Mouse (Mus musculus) gastrocnemius, adult 2 months (tissue): ENCODE measurements at regions not wholly inside any gene's neighbourhood (a gene's known extent, or its start where the extent isn't known, plus 50 kb on each side); places are given as distances from the start of the nearest gene placed in this dataset.
A peak's percentile ranks its signal among the peaks of the same experiment; 100 is the strongest.
"Not testable (repeated sequence)": the region's sequence is repeated elsewhere in the genome, so short reads cannot be mapped to it uniquely, and the experiment has no call there.

Source experiments
- DNase-seq: peaks from one replicate; pipeline ENCODE4 v3.0.0; 2022
- H3K27ac ChIP-seq: fragments of 200-600 bp; 2 replicates; pipeline ENCODE4 v1.8.1; 2022; ENCODE audit warnings: mild to moderate bottlenecking
- H3K4me3 ChIP-seq: fragments of 200-600 bp; 2 replicates; pipeline ENCODE4 v1.8.1; 2022; ENCODE audit warnings: mild to moderate bottlenecking, moderate library complexity
- CTCF ChIP-seq: fragments of 200-600 bp; IDR thresholded peaks from 2 replicates; pipeline ENCODE4 v1.8.1; 2022; ENCODE audit warnings: antibody characterized with exemption, mild to moderate bottlenecking, moderate library complexity
- intact Hi-C: fragments of 180-260 bp; cut with DNase I; formaldehyde crosslinking; loops from one replicate; pipeline ENCODE4 v1.15.1; 2025

- Histone ChIP-seq H3K27ac (no peak overlapping the region), H3K4me3 (no peak overlapping the region)
- TF ChIP-seq CTCF, result no peak
- peak; percentile 33 for DNase-seq
- intact Hi-C loops, result no loop called here
Observed at GRCm38 (mm10) chr3:80099625-80100024, 215.3 kb downstream of the Fam198b start.

- intact Hi-C loops, result no loop called here
- Histone ChIP-seq H3K4me3 (no peak overlapping the region), H3K27ac (no peak overlapping the region)
- no peak for TF ChIP-seq CTCF
- no peak for DNase-seq
Observed at GRCm38 (mm10) chr3:80120177-80120736, 235.9 kb downstream of the Fam198b start.

GRCm38 (mm10) chr3:80123666-80124065, 239.3 kb downstream of the Fam198b start:
- Histone ChIP-seq H3K27ac (no peak overlapping the region), H3K4me3 (no peak overlapping the region)
- no peak for DNase-seq
- no peak for TF ChIP-seq CTCF
- intact Hi-C loops, result no loop called here

GRCm38 (mm10) chr3:80124621-80125020, 240.3 kb downstream of the Fam198b start:
- TF ChIP-seq CTCF, result no peak
- Histone ChIP-seq H3K27ac (no peak overlapping the region), H3K4me3 (no peak overlapping the region)
- intact Hi-C loops, result no loop called here
- no peak for DNase-seq

- H3K4me3 ChIP-seq, result no peak overlapping the region
- no peak for TF ChIP-seq CTCF
- no peak overlapping the region for H3K27ac ChIP-seq
- DNase-seq, result no peak
- intact Hi-C loops, result no loop called here
Observed at GRCm38 (mm10) chr3:80141697-80142096, 257.4 kb downstream of the Fam198b start.

- TF ChIP-seq CTCF, result no peak
- H3K27ac ChIP-seq, result no peak overlapping the region
- intact Hi-C loops, result no loop called here
- DNase-seq, result no peak
- no peak overlapping the region for H3K4me3 ChIP-seq
Observed at GRCm38 (mm10) chr3:80160473-80160872, 276.1 kb downstream of the Fam198b start.

- Histone ChIP-seq H3K27ac (no peak overlapping the region), H3K4me3 (no peak overlapping the region)
- DNase-seq, result no peak
- intact Hi-C loops, result no loop called here
- TF ChIP-seq CTCF, result no peak
Observed at GRCm38 (mm10) chr3:80181749-80182148, 297.4 kb downstream of the Fam198b start.

GRCm38 (mm10) chr3:80182161-80182560, 297.8 kb downstream of the Fam198b start:
- intact Hi-C loops, H3K27ac ChIP-seq, H3K4me3 ChIP-seq, DNase-seq: not testable (repeated sequence)

GRCm38 (mm10) chr3:80187406-80187805, 303.1 kb downstream of the Fam198b start:
- intact Hi-C loops, result no loop called here

GRCm38 (mm10) chr3:80200904-80201303, 316.6 kb downstream of the Fam198b start:
- intact Hi-C loops, result no loop called here
- Histone ChIP-seq H3K4me3 (no peak overlapping the region), H3K27ac (no peak overlapping the region)
- no peak for DNase-seq
- no peak for TF ChIP-seq CTCF

More at GRCm38 (mm10) chr3:80187406-80187805, 303.1 kb downstream of the Fam198b start:
- no peak overlapping the region for H3K27ac ChIP-seq
- no peak overlapping the region for H3K4me3 ChIP-seq
- TF ChIP-seq CTCF, result no peak
- DNase-seq, result no peak

- DNase-seq, result no peak
- intact Hi-C loops, result no loop called here
- H3K4me3 ChIP-seq, result no peak overlapping the region
- TF ChIP-seq CTCF, result no peak
- no peak overlapping the region for H3K27ac ChIP-seq
Observed at GRCm38 (mm10) chr3:80204821-80205220, 320.5 kb downstream of the Fam198b start.

- no peak for DNase-seq
- intact Hi-C loops, result no loop called here
- Histone ChIP-seq H3K27ac (no peak overlapping the region), H3K4me3 (no peak overlapping the region)
- TF ChIP-seq CTCF, result no peak
Observed at GRCm38 (mm10) chr3:80205351-80205750, 321.0 kb downstream of the Fam198b start.

- no peak for DNase-seq
- TF ChIP-seq CTCF, result no peak
- Histone ChIP-seq H3K27ac (no peak overlapping the region), H3K4me3 (no peak overlapping the region)
- intact Hi-C loops, result no loop called here
Observed at GRCm38 (mm10) chr3:80207022-80207421, 322.7 kb downstream of the Fam198b start.

- intact Hi-C loops, result no loop called here
- no peak for TF ChIP-seq CTCF
- Histone ChIP-seq H3K27ac (no peak overlapping the region), H3K4me3 (no peak overlapping the region)
- no peak for DNase-seq
Observed at GRCm38 (mm10) chr3:80208028-80208427, 323.7 kb downstream of the Fam198b start.
